Mouse (Mus musculus) MEL (cell line): Measurements from ENCODE around the gene Hoxd4. TPM values are rescaled to one million over a fixed set of nuclear protein-coding genes. Genes with fewer than 3 reads are reported as not detected.

ENCODE experiments used
- DNase-seq: peaks from one replicate; pipeline ENCODE4 v3.0.0; 2011; ENCODE audit warnings: low read depth, low spot score
- H3K27ac ChIP-seq: 2 replicates; pipeline ENCODE4 v1.5.1; 2012; ENCODE audit warnings: low read depth, mild to moderate bottlenecking, control low read depth, low read length, moderate library complexity; ENCODE audit not compliant: control insufficient read depth
- H3K27me3 ChIP-seq, 2 experiments: fragments of 150-350 bp in 1 of 2; sonication (generic) in 1 of 2; 2 replicates each; pipeline ENCODE4 v1.6.1; 2012; ENCODE audit warnings: low read length in 2 of 2, mild to moderate bottlenecking in 2 of 2, improper control_type of control experiment in 1 of 2, moderate library complexity in 1 of 2; ENCODE audit not compliant: insufficient read depth in 2 of 2, control insufficient read depth in 1 of 2
- H3K36me3 ChIP-seq, 2 experiments: 2 replicates each; pipeline ENCODE4 v1.6.1; 2012 to 2014; ENCODE audit warnings: low read length in 2 of 2, improper control_type of control experiment in 1 of 2, inconsistent platforms in 1 of 2, mild to moderate bottlenecking in 1 of 2; ENCODE audit not compliant: insufficient read depth in 2 of 2, control insufficient read depth in 1 of 2
- H3K4me1 ChIP-seq, 2 experiments: fragments of 150-350 bp in 1 of 2; sonication (generic) in 1 of 2; 2 replicates each; pipeline ENCODE4 v1.6.1; 2012; ENCODE audit warnings: low read length in 2 of 2, improper control_type of control experiment in 1 of 2, mild to moderate bottlenecking in 1 of 2; ENCODE audit not compliant: insufficient read depth in 2 of 2, control insufficient read depth in 1 of 2
- H3K4me3 ChIP-seq, 2 experiments: fragments of 150-350 bp in 1 of 2; sonication (generic) in 1 of 2; 2 replicates each; pipeline ENCODE4 v1.5.1; 2012; ENCODE audit warnings: low read depth in 2 of 2, low read length in 2 of 2, mild to moderate bottlenecking in 2 of 2, moderate library complexity in 2 of 2, control low read depth in 1 of 2, improper control_type of control experiment in 1 of 2; ENCODE audit not compliant: control insufficient read depth in 1 of 2, insufficient read depth in 1 of 2
- H3K79me2 ChIP-seq: 2 replicates; pipeline ENCODE4 v1.6.1; 2012; ENCODE audit warnings: mild to moderate bottlenecking, low read length, moderate library complexity; ENCODE audit not compliant: control insufficient read depth, poor library complexity, insufficient read depth
- H3K9ac ChIP-seq: 2 replicates; pipeline ENCODE4 v1.6.1; 2012; ENCODE audit warnings: low read depth, mild to moderate bottlenecking, control low read depth, low read length, moderate library complexity; ENCODE audit not compliant: control insufficient read depth, poor library complexity, severe bottlenecking
- H3K9me3 ChIP-seq: fragments of 150-350 bp; sonication (generic); replicated peaks from 2 replicates; pipeline ENCODE4 v1.6.1; 2012; ENCODE audit warnings: mild to moderate bottlenecking, low read length, improper control_type of control experiment, moderate library complexity; ENCODE audit not compliant: insufficient read depth
- CTCF ChIP-seq, 3 experiments: IDR thresholded peaks in 2 of 3; conservative IDR thresholded peaks in 1 of 3; 2 replicates each; pipeline ENCODE4 v1.5.1; 2011 to 2012; ENCODE audit warnings: low read length in 3 of 3, low read depth in 2 of 3, mild to moderate bottlenecking in 2 of 3, improper control_type of control experiment in 1 of 3, inconsistent platforms in 1 of 3, mixed read lengths in 1 of 3, moderate library complexity in 1 of 3; ENCODE audit not compliant: control insufficient read depth in 1 of 3, insufficient read depth in 1 of 3, poor library complexity in 1 of 3, severe bottlenecking in 1 of 3
- E2F4 ChIP-seq: IDR thresholded peaks from 2 replicates; pipeline ENCODE4 v1.6.1; 2011; ENCODE audit warnings: low read depth, low read length, improper control_type of control experiment, borderline replicate concordance
- ELF1 ChIP-seq: IDR thresholded peaks from 2 replicates; pipeline ENCODE4 v1.6.1; 2014; ENCODE audit warnings: low read depth, mild to moderate bottlenecking, inconsistent platforms, low read length, improper control_type of control experiment, moderate library complexity
- KAT2A ChIP-seq: conservative IDR thresholded peaks from 2 replicates; pipeline ENCODE4 v1.6.1; 2012; ENCODE audit warnings: low read depth, low read length, improper control_type of control experiment, inconsistent platforms
- MAFK ChIP-seq: IDR thresholded peaks from 2 replicates; pipeline ENCODE4 v1.6.1; 2011; ENCODE audit warnings: low read depth, mild to moderate bottlenecking, low read length, improper control_type of control experiment, borderline replicate concordance
- MAX ChIP-seq: IDR thresholded peaks from 2 replicates; pipeline ENCODE4 v1.6.1; 2011; ENCODE audit warnings: low read length, improper control_type of control experiment
- MAZ ChIP-seq: IDR thresholded peaks from 2 replicates; pipeline ENCODE4 v1.6.1; 2012; ENCODE audit warnings: low read depth, mild to moderate bottlenecking, inconsistent platforms, low read length, improper control_type of control experiment
- NELFE ChIP-seq: IDR thresholded peaks from 2 replicates; pipeline ENCODE4 v1.6.1; 2011; ENCODE audit warnings: low read depth, low read length, improper control_type of control experiment
- NRF1 ChIP-seq: IDR thresholded peaks from 2 replicates; pipeline ENCODE4 v1.6.1; 2014; ENCODE audit warnings: low read depth, mild to moderate bottlenecking, inconsistent platforms, low read length, improper control_type of control experiment, moderate library complexity; ENCODE audit not compliant: poor library complexity, insufficient read depth, severe bottlenecking
- POLR2AphosphoS2 ChIP-seq: IDR thresholded peaks from 2 replicates; pipeline ENCODE4 v1.6.1; 2011; ENCODE audit warnings: low read length, improper control_type of control experiment
- RAD21 ChIP-seq: IDR thresholded peaks from 2 replicates; pipeline ENCODE4 v1.6.1; 2011; ENCODE audit warnings: mild to moderate bottlenecking, low read depth, low read length, improper control_type of control experiment
- RCOR1 ChIP-seq: IDR thresholded peaks from 2 replicates; pipeline ENCODE4 v1.6.1; 2012; ENCODE audit warnings: low read depth, mild to moderate bottlenecking, inconsistent platforms, low read length, improper control_type of control experiment
- SIN3A ChIP-seq: IDR thresholded peaks from 2 replicates; pipeline ENCODE4 v1.6.1; 2012; ENCODE audit warnings: low read length, improper control_type of control experiment, inconsistent platforms
- SMC3 ChIP-seq: IDR thresholded peaks from 2 replicates; pipeline ENCODE4 v1.6.1; 2011; ENCODE audit warnings: low read depth, low read length, improper control_type of control experiment
- TCF12 ChIP-seq: IDR thresholded peaks from 2 replicates; pipeline ENCODE4 v1.6.1; 2014; ENCODE audit warnings: low read depth, mild to moderate bottlenecking, inconsistent platforms, low read length, improper control_type of control experiment, moderate library complexity
- UBTF ChIP-seq: IDR thresholded peaks from 2 replicates; pipeline ENCODE4 v1.6.1; 2012; ENCODE audit warnings: low read depth, mild to moderate bottlenecking, inconsistent platforms, low read length, improper control_type of control experiment, moderate library complexity, borderline replicate concordance; ENCODE audit not compliant: insufficient read depth
- ZC3H11A ChIP-seq: IDR thresholded peaks from 2 replicates; pipeline ENCODE4 v1.6.1; 2012; ENCODE audit warnings: low read depth, mild to moderate bottlenecking, inconsistent platforms, low read length, improper control_type of control experiment
- ZKSCAN1 ChIP-seq: IDR thresholded peaks from 2 replicates; pipeline ENCODE4 v1.6.1; 2012; ENCODE audit warnings: low read depth, mild to moderate bottlenecking, inconsistent platforms, low read length, improper control_type of control experiment, moderate library complexity
- ZNF384 ChIP-seq: IDR thresholded peaks from 2 replicates; pipeline ENCODE4 v1.6.1; 2012; ENCODE audit warnings: low read depth, mild to moderate bottlenecking, inconsistent platforms, low read length, improper control_type of control experiment
- polyA plus RNA-seq, 2 experiments: library from polyadenylated mRNA; stranded (reverse) in 1 of 2; unstranded in 1 of 2; fragments of >175 nt in 1 of 2; fragments of >200 nt in 1 of 2; gene quantifications; 2 replicates each; pipeline versions ENCODE4 v1.2.1 to v1.2.4; 2012; ENCODE audit warnings: low replicate concordance in 2 of 2, low read depth in 1 of 2; ENCODE audit not compliant: insufficient read length in 2 of 2, insufficient read depth in 1 of 2, missing spikeins in 1 of 2
- total RNA-seq: library from RNA; depleted of rRNA; stranded (reverse); fragments of 300-350 nt; gene quantifications from 2 replicates; pipeline ENCODE4 v1.2.3, GENCODE M21; 2012

Hoxd4 gene
- total and polyA plus RNA-seq, 3 experiments, result not detected

DNA sequence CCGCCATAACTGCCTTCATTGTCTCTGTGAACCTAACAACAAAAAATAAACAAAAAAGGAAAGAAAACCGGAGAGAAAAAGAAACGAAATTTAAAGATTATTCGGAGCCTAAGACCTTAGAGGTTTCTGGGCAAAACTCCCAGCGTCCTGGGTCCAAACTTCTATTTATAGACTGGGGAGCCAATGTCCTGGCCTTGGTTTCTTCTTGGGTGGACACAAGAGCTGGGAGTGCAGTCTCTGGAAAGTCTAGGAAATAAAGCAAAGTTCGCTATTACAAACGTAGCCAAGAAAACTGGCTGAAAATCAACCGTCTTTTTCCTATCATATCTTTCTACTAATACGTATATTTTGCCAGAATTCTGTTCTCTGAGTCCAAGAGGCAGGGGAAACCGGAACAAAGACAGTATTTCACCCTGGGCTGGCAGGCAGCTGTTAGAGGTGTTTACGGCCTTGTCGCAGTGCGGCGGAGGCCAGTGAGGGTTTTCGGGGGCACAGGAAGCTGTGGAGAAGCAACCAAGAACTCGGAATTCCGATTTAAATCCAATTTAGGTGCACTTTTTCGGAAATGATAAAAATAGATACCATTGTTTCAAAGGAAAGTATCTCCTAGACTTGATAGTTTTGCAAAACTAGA, 2.5 kb downstream of the Hoxd4 start:
- H3K79me2 ChIP-seq, result no peaks in the 10 kb centered on the region
- H3K9me3 ChIP-seq, result no peaks in the 10 kb centered on the region
- TF ChIP-seq POLR2AphosphoS2 (no peak), MAZ (no peak), MAFK (no peak), E2F4 (no peak), ELF1 (no peak), RCOR1 (no peak), ZKSCAN1 (no peak), UBTF (no peak), NRF1 (no peak), MAX (no peak)
- TF ChIP-seq, all 39 proteins: peak for 0
- Histone ChIP-seq H3K4me3 (no peak overlapping the region), H3K27me3 (peaks cover 0 to 1% of the 10 kb centered on the region in 2 experiments; a peak in 1 of 4 replicates), H3K27ac (no peak overlapping the region), H3K36me3 (no peaks in the 10 kb centered on the region), H3K4me1 (no peaks in the 10 kb centered on the region), H3K9ac (no peak overlapping the region)
- DNase-seq, result no peak

- peak; percentile 20 for DNase-seq
- H3K4me3 ChIP-seq, result peak overlapping the region in 1 of 2 experiments; percentile 26; a peak in 1 of 4 replicates
- no peaks in the 10 kb centered on the region for H3K79me2 ChIP-seq
- H3K27ac ChIP-seq, result no peak overlapping the region
- H3K4me1 ChIP-seq, result no peaks in the 10 kb centered on the region
- H3K9ac ChIP-seq, result no peak overlapping the region
- no peaks in the 10 kb centered on the region for H3K9me3 ChIP-seq
- no peaks in the 10 kb centered on the region for H3K36me3 ChIP-seq
- H3K27me3 ChIP-seq, result peaks cover 0 to 1% of the 10 kb centered on the region in 2 experiments; a peak in 1 of 4 replicates
- TF ChIP-seq SIN3A (no peak), NRF1 (peak; percentile 73), ZC3H11A (no peak)
Observed at GRCm38 (mm10) chr2:74714881-74715280, 3.2 kb downstream of the Hoxd4 start.

GRCm38 (mm10) chr2:74715504-74716241, 3.9 kb downstream of the Hoxd4 start:
- no peaks in the 10 kb centered on the region for H3K36me3 ChIP-seq
- no peak overlapping the region for H3K27ac ChIP-seq
- DNase-seq, result peak; percentile 92
- H3K9ac ChIP-seq, result peak overlapping the region; percentile 19; the same call in 1 of the 2 replicates
- TF ChIP-seq ELF1 (no peak), KAT2A (no peak), SMC3 (peak; percentile 86), ZNF384 (no peak), RAD21 (peak; percentile 93), ZC3H11A (peak; percentile 88), NELFE (no peak), CTCF (IDR thresholded peaks at IDR 0.05 in 2 of 3, conservative IDR thresholded peaks at IDR 0.05 in 1 of 3; ENCODE audit: control insufficient read depth in 1 of 3, insufficient read depth in 1 of 3, low read depth in 2 of 3, low read length in 3 of 3, poor library complexity in 1 of 3, severe bottlenecking in 1 of 3) (peak; percentile 81 to 98 (median 87)), TCF12 (no peak)
- H3K9me3 ChIP-seq, result no peaks in the 10 kb centered on the region
- peak overlapping the region; percentile 26 to 44; a peak in 3 of 4 replicates for H3K4me3 ChIP-seq
- no peaks in the 10 kb centered on the region for H3K4me1 ChIP-seq
- peaks cover 0 to 1% of the 10 kb centered on the region in 2 experiments; a peak in 1 of 4 replicates for H3K27me3 ChIP-seq
- H3K79me2 ChIP-seq, result no peaks in the 10 kb centered on the region
